8 mouse cellular contexts compared by ENCODE assay signal in genomic region chr10:128303126-128304021, GRCm38 (mm10). TPM values are rescaled to one million over a fixed set of nuclear protein-coding genes. Genes with fewer than 3 reads are reported as not detected.
DNase-seq lines count a peak whose midpoint lies in the region; ATAC-seq and TF ChIP-seq lines count a peak whose summit lies in the region.

Gene Pan2 (plus strand): TSS chr10:128303335.

- no peak for TF ChIP-seq CTCF in bone marrow macrophage, adult 2 months (IDR thresholded peaks at IDR 0.05; ENCODE audit: low read depth, low read length)
- no peak for TF ChIP-seq CTCF in embryonic fibroblast, embryonic 13.5 days (IDR thresholded peaks at IDR 0.05; ENCODE audit: borderline replicate concordance, insufficient read depth, low read length)

- 2% methylated on average over 37 of the region's 37 CpGs for WGBS in kidney, embryonic 14.5 days
- WGBS in limb, embryonic 15.5 days: 2% methylated on average over 37 of the region's 37 CpGs

- peak within 1 kb of the TSS; percentile 77 for H3K9ac ChIP-seq in kidney, embryonic 14.5 days (ENCODE audit: low read depth, low read length)
- H3K9ac ChIP-seq in limb, embryonic 15.5 days: peak within 1 kb of the TSS; percentile 79

- ATAC-seq in kidney, embryonic 14.5 days (ENCODE audit: low FRiP score, low TSS enrichment): peak; percentile 98
- ATAC-seq in limb, embryonic 15.5 days (ENCODE audit: insufficient number of reproducible peaks, low FRiP score, low TSS enrichment, low read depth): peak; percentile 99

- no peaks in the 10 kb centered on the region for H3K27me3 ChIP-seq in kidney, embryonic 14.5 days (ENCODE audit: control insufficient read depth, insufficient read depth, low read length)
- H3K27me3 ChIP-seq in limb, embryonic 15.5 days: no peaks in the 10 kb centered on the region

- peak within 1 kb of the TSS; percentile 83 for H3K4me2 ChIP-seq in kidney, embryonic 14.5 days (replicated peaks; ENCODE audit: low read depth, low read length)
- H3K4me2 ChIP-seq in limb, embryonic 15.5 days: peak within 1 kb of the TSS; percentile 71

- peaks cover 9% of the 10 kb centered on the region; the same call in 1 of the 2 replicates for H3K36me3 ChIP-seq in kidney, embryonic 14.5 days (ENCODE audit: control insufficient read depth, insufficient read depth, low read length)
- peaks cover 5% of the 10 kb centered on the region for H3K36me3 ChIP-seq in limb, embryonic 15.5 days

- H3K4me1 ChIP-seq in bone marrow macrophage, adult 2 months (ENCODE audit: control insufficient read depth, insufficient read depth, low read length): peaks cover 30% of the 10 kb centered on the region
- H3K4me1 ChIP-seq in embryonic fibroblast, embryonic 13.5 days (ENCODE audit: control insufficient read depth, insufficient read depth, low read length): peaks cover 6% of the 10 kb centered on the region
- peaks cover 13% of the 10 kb centered on the region for H3K4me1 ChIP-seq in kidney, embryonic 14.5 days (ENCODE audit: control insufficient read depth, insufficient read depth, low read length)
- H3K4me1 ChIP-seq in limb, embryonic 15.5 days: peaks cover 16% of the 10 kb centered on the region

- peak within 1 kb of the TSS; percentile 94 for H3K27ac ChIP-seq in bone marrow macrophage, adult 2 months (ENCODE audit: insufficient read depth, low read depth, low read length)
- peak within 1 kb of the TSS; percentile 94 for H3K27ac ChIP-seq in embryonic fibroblast, embryonic 13.5 days (ENCODE audit: insufficient read depth, low read length)
- H3K27ac ChIP-seq in kidney, embryonic 14.5 days (ENCODE audit: low read depth, low read length): peak within 1 kb of the TSS; percentile 96
- H3K27ac ChIP-seq in limb, embryonic 15.5 days: peak within 1 kb of the TSS; percentile 97

- H3K4me3 ChIP-seq in bone marrow macrophage, adult 2 months (ENCODE audit: insufficient read depth, low read length): peak within 1 kb of the TSS; percentile 75
- peak within 1 kb of the TSS; percentile 71 for H3K4me3 ChIP-seq in embryonic fibroblast, embryonic 13.5 days (ENCODE audit: insufficient read depth, low read length)
- H3K4me3 ChIP-seq in kidney, embryonic 14.5 days (ENCODE audit: low read length): peak within 1 kb of the TSS; percentile 53
- peak within 1 kb of the TSS; percentile 60 for H3K4me3 ChIP-seq in limb, embryonic 15.5 days

- TF ChIP-seq POLR2A in bone marrow macrophage, adult 2 months (IDR thresholded peaks at IDR 0.05; ENCODE audit: borderline replicate concordance, low read depth, low read length): no peak
- TF ChIP-seq POLR2A in embryonic fibroblast, embryonic 13.5 days (IDR thresholded peaks at IDR 0.05; ENCODE audit: low read depth, low read length): peak; percentile 63

- no peaks in the 10 kb centered on the region for H3K9me3 ChIP-seq in kidney, embryonic 14.5 days (ENCODE audit: control insufficient read depth, low read length)
- no peaks in the 10 kb centered on the region for H3K9me3 ChIP-seq in limb, embryonic 15.5 days

- peak; percentile 100 for DNase-seq in A20 (ENCODE audit: low read depth, low spot score)
- peak; percentile 100 for DNase-seq in heart, adult 9 months (ENCODE audit: low spot score in 2 of 2)
- peak; percentile 98 to 99 for DNase-seq in monocyte, adult 2 months (ENCODE audit: low read depth in 1 of 2, low spot score in 2 of 2)
- peak; percentile 99 for DNase-seq in spleen, postnatal 36 days (ENCODE audit: low spot score in 2 of 2)

RNA-seq across cellular contexts. Expression of gene Pan2, which starts in this region (rescaled TPM):
- 14.3 and 15.2 TPM in 2 replicates for polyA plus RNA-seq in bone marrow macrophage, adult 2 months (2012; ENCODE audit: insufficient read depth, insufficient read length, missing spikeins)
- polyA plus RNA-seq in embryonic fibroblast, embryonic 13.5 days (2011; ENCODE audit: insufficient read length, low read depth, missing spikeins): 10.2 and 14.2 TPM in 2 replicates
- 32.6 and 44.0 TPM in 2 replicates for polyA plus RNA-seq in kidney, embryonic 14.5 days (2014; fragmentation: Nextera tagmentation; extraction: Ambion mirVana)
- 25.1 and 25.2 TPM in 2 replicates for polyA plus RNA-seq in limb, embryonic 15.5 days (2015; fragmentation: Nextera tagmentation; extraction: Ambion mirVana)

Comparison
In these comparisons a context has a peak if more than half of its experiments do, and no peak if none do; other contexts are left out.
1. Peak in every context shown above with its lines: DNase-seq, ATAC-seq, H3K4me3 ChIP-seq and H3K27ac ChIP-seq.